Mouse (Mus musculus) hindbrain, embryonic 15.5 days (tissue): Measurements from ENCODE around the gene Defb3. TPM values are rescaled to one million over a fixed set of nuclear protein-coding genes. Genes with fewer than 3 reads are reported as not detected.
"Not testable (repeated sequence)": the region's sequence is repeated elsewhere in the genome, so short reads cannot be mapped to it uniquely, and the experiment has no call there.

Experiments
- ATAC-seq: fragments of 200-750 bp; cut with Nextera tagmentation; 2 replicates; pipeline ENCODE4 v1.8.0; 2017; ENCODE audit warnings: low read depth, moderate number of reproducible peaks, moderate TSS enrichment; ENCODE audit not compliant: low FRiP score
- H3K27ac ChIP-seq: fragments of 300-500 bp; sonication (generic); replicated peaks from 2 replicates; pipeline ENCODE4 v1.5.1; 2015; ENCODE audit warnings: mild to moderate bottlenecking, inconsistent platforms
- H3K27me3 ChIP-seq: fragments of 300-500 bp; sonication (generic); 2 replicates; pipeline ENCODE4 v1.6.1; 2015; ENCODE audit warnings: control low read depth, inconsistent platforms
- H3K36me3 ChIP-seq: fragments of 300-500 bp; sonication (generic); 2 replicates; pipeline ENCODE4 v1.6.1; 2015; ENCODE audit warnings: control low read depth, inconsistent platforms
- H3K4me1 ChIP-seq: fragments of 300-500 bp; sonication (generic); replicated peaks from 2 replicates; pipeline ENCODE4 v1.6.1; 2015; ENCODE audit warnings: control low read depth, inconsistent platforms
- H3K4me2 ChIP-seq: fragments of 300-500 bp; sonication (generic); 2 replicates; pipeline ENCODE4 v1.6.1; 2015; ENCODE audit warnings: moderate library complexity, mild to moderate bottlenecking, inconsistent platforms
- H3K4me3 ChIP-seq: fragments of 300-500 bp; sonication (generic); 2 replicates; pipeline ENCODE4 v1.5.1; 2015; ENCODE audit warnings: mild to moderate bottlenecking, inconsistent platforms
- H3K9ac ChIP-seq: fragments of 300-500 bp; sonication (generic); 2 replicates; pipeline ENCODE4 v1.6.1; 2015; ENCODE audit warnings: inconsistent platforms
- H3K9me3 ChIP-seq: fragments of 300-500 bp; sonication (generic); 2 replicates; pipeline ENCODE4 v1.6.1; 2016; ENCODE audit warnings: control low read depth, inconsistent platforms
- WGBS: fragments of 180-500 bp; shearing (Covaris S2); methylation state at CpG from one replicate; pipeline ENCODE4 v1.1.7; 2015; 5-methylcytosine and 5-hydroxymethylcytosine counted together
- polyA plus RNA-seq: library from polyadenylated mRNA; unstranded; fragments of >200 nt; fragmentation: Nextera tagmentation; extraction: Ambion mirVana; gene quantifications from 2 replicates; pipeline ENCODE4 v1.2.1, GENCODE M21; 2015

Defb3 gene
- not detected in 2 replicates for polyA plus RNA-seq

DNA sequence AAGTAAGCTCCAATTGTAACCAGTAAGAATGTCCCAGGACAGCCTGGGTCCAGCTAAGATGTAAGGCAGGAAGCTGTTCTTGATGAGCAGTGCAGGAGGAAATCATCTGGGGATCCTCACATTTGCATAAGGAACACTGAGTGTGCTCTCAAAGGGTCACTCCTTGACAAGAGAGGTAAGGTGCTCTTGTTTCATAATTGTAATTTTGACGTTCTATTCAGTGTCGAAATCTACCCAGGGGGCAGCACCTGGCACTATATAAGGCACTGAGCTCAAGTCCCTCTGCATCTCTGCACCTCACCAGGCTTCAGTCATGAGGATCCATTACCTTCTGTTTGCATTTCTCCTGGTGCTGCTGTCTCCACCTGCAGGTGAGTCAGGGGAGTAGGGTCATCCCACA is at the start of gene Defb3:
Defb3 (plus strand) TSS at position 301 of the 400 bp plus-strand sequence.
- WGBS = 58% methylated on average over 2 of the region's 2 CpGs
- H3K4me3 ChIP-seq, H3K9ac ChIP-seq, H3K27me3 ChIP-seq, H3K27ac ChIP-seq, H3K36me3 ChIP-seq, ATAC-seq, H3K4me1 ChIP-seq, H3K4me2 ChIP-seq, H3K9me3 ChIP-seq: not testable (repeated sequence)

GRCm38 (mm10) chr8:19247280-19247679 is 45.9 kb upstream of the Defb3 start, which contains the start of gene Defb5:
TSS of gene Defb5 (plus strand) at chr8:19247580.
- no peaks in the 10 kb centered on the region; the same call in 1 of the 2 replicates for H3K9me3 ChIP-seq
- ATAC-seq = no peak
- no peak within 1 kb of the TSS for H3K4me2 ChIP-seq
- H3K36me3 ChIP-seq = no peaks in the 10 kb centered on the region
- H3K4me3 ChIP-seq = no peak within 1 kb of the TSS
- H3K4me1 ChIP-seq = no peaks in the 10 kb centered on the region
- no peak within 1 kb of the TSS for H3K27ac ChIP-seq
- H3K27me3 ChIP-seq = no peaks in the 10 kb centered on the region
- H3K9ac ChIP-seq = no peak within 1 kb of the TSS
- WGBS = 92% methylated on average over 5 of the region's 5 CpGs

DNA sequence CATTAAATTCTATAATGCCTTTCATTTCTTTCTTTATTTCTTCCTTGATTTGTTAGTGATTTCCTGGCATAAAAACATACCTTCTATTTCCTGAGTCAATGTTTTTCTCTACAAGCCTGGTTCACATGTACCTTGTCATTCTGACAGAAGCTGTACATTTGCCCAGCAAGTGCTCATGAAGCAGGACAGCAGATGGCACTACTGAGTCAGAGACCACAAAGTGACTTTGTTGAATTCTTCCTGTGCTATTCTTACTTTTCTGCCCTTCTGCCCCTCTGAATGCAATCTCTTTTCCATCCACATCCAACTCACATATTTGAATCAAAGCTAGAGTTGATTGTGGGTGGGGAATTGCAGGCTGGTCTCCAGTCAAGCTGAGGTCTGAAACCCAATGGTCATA is 35.0 kb upstream of the Defb3 start:
- Histone ChIP-seq H3K9me3 (0 out of 2 replicates have a peak, but pooled peaks cover 3% of the 10 kb centered on the region), H3K27me3 (no peaks in the 10 kb centered on the region), H3K27ac (no peak overlapping the region), H3K4me2 (no peak overlapping the region), H3K4me3 (no peak overlapping the region), H3K4me1 (no peaks in the 10 kb centered on the region), H3K9ac (no peak overlapping the region), H3K36me3 (no peaks in the 10 kb centered on the region)
- no peak for ATAC-seq

DNA sequence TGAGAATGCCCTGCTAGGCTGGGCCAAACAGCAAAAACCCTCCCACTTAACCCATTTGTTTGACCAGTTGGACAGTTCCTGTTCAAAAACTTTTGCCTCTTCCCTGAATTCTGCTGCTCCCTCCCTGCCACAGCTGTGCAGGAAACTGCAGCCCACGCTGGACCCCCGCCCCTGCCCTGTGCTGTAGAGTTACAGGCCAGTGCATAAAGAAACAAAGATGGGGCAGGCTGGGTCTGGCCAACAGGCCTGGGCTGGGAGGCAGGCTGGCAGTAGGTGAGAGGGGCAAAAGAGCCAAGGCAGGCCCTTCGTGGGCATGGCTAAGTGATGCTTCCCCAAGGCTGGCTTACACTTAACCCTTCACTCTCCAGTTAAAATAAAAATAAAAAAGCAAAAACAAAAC is 33.5 kb upstream of the Defb3 start:
- no peaks in the 10 kb centered on the region for H3K4me1 ChIP-seq
- no peak overlapping the region for H3K9ac ChIP-seq
- H3K36me3 ChIP-seq = no peaks in the 10 kb centered on the region
- H3K4me2 ChIP-seq = no peak overlapping the region
- H3K27me3 ChIP-seq = no peaks in the 10 kb centered on the region
- no peak overlapping the region for H3K4me3 ChIP-seq
- no peak overlapping the region for H3K27ac ChIP-seq
- no peak for ATAC-seq
- 62% methylated on average over 3 of the region's 3 CpGs for WGBS
- H3K9me3 ChIP-seq = 0 out of 2 replicates have a peak, but pooled peaks cover 3% of the 10 kb centered on the region

GRCm38 (mm10) chr8:19298361-19298760 is 5.2 kb downstream of the Defb3 start:
- not testable (repeated sequence) for H3K27ac ChIP-seq, H3K36me3 ChIP-seq, H3K27me3 ChIP-seq, H3K4me1 ChIP-seq, H3K4me3 ChIP-seq, H3K9ac ChIP-seq, H3K9me3 ChIP-seq, ATAC-seq, H3K4me2 ChIP-seq
- 69% methylated on average over 3 of the region's 3 CpGs for WGBS

DNA sequence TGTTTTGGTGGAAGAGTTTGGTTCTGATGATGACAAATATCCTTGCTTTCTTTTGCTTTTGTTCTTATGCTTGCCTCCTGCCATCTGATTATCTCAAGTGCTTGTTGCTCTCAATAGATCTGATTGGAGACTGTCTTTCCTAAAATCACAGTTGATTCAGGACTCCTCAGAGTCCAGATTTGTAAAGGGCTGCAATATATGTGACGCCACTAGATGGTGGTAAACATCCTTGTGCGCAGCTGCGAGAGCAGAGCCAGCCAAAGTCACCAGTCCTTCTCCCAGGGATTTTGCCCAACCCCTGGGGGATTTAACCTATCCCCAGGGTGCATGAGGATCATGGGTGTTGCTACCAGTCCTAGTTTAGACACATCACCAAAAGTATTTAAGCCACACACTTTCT is 38.7 kb downstream of the Defb3 start:
- Histone ChIP-seq H3K27ac (no peak overlapping the region), H3K4me2 (no peak overlapping the region), H3K36me3 (no peaks in the 10 kb centered on the region), H3K4me3 (no peak overlapping the region), H3K4me1 (no peaks in the 10 kb centered on the region), H3K9ac (no peak overlapping the region), H3K9me3 (no peaks in the 10 kb centered on the region), H3K27me3 (no peaks in the 10 kb centered on the region)
- WGBS = 13% methylated on average over 3 of the region's 3 CpGs
- no peak for ATAC-seq

Other genes starting within 250 kb of the Defb3 start
- gene Defb39, start 228.6 kb upstream of the Defb3 start, polyA plus RNA-seq = not detected in 2 replicates
- not detected in 2 replicates for gene Defb12, start 178.5 kb upstream of the Defb3 start, polyA plus RNA-seq
- not detected in 2 replicates for gene Defb34, start 169.6 kb upstream of the Defb3 start, polyA plus RNA-seq
- gene Gm45826, start 152.6 kb upstream of the Defb3 start, polyA plus RNA-seq = not detected in 2 replicates
- not detected in 2 replicates for gene Defb14, start 99.0 kb upstream of the Defb3 start, polyA plus RNA-seq
- not detected in 2 replicates for gene Defb4, start 94.7 kb upstream of the Defb3 start, polyA plus RNA-seq
- gene Defb6, start 67.9 kb upstream of the Defb3 start, polyA plus RNA-seq = not detected in 2 replicates
- not detected in 2 replicates for gene Defb46, start 53.4 kb upstream of the Defb3 start, polyA plus RNA-seq
- not detected in 2 replicates for gene Defb5, start 45.8 kb upstream of the Defb3 start, polyA plus RNA-seq
- gene Defb8, start 154.2 kb downstream of the Defb3 start, polyA plus RNA-seq = not detected in 2 replicates
- not detected in 2 replicates for gene Defb7, start 201.7 kb downstream of the Defb3 start, polyA plus RNA-seq